Mouse (Mus musculus) ZHBTc4 (cell line): ENCODE results near the gene Zfp324.
A peak's percentile ranks its signal among the peaks of the same experiment; 100 is the strongest.

Experiments used
- DNase-seq: peaks from one replicate; pipeline ENCODE4 v3.0.0-alpha.2; 2011; ENCODE audit warnings: low read depth, low spot score

Gene Zfp324

GRCm38 (mm10) chr7:12966104-12966845 lies 637 bp downstream of the Zfp324 start:
- DNase-seq: peak; percentile 68

- DNase-seq: peak; percentile 63
Observed at GRCm38 (mm10) chr7:12970906-12971305, 5.3 kb downstream of the Zfp324 start.

- peak; percentile 99 for DNase-seq
Observed at GRCm38 (mm10) chr7:12977682-12978389, 12.2 kb downstream of the Zfp324 start, which contains the start of gene Zfp446. Gene Zfp446, plus strand, starts transcription at chr7:12977848.

GRCm38 (mm10) chr7:12978931-12979722 lies 13.5 kb downstream of the Zfp324 start:
- no peak for DNase-seq

- DNase-seq: peak; percentile 64
Observed at GRCm38 (mm10) chr7:12979776-12980175, 14.1 kb downstream of the Zfp324 start.

GRCm38 (mm10) chr7:12980291-12980690 lies 14.7 kb downstream of the Zfp324 start:
- peak; percentile 56 for DNase-seq

GRCm38 (mm10) chr7:12985724-12986123 lies 20.1 kb downstream of the Zfp324 start:
- DNase-seq: no peak

- DNase-seq: peak; percentile 76
Observed at GRCm38 (mm10) chr7:12986906-12987305, 21.3 kb downstream of the Zfp324 start.

GRCm38 (mm10) chr7:12987409-12988189 lies 22.0 kb downstream of the Zfp324 start:
- DNase-seq: no peak

GRCm38 (mm10) chr7:12992222-12992621 lies 26.6 kb downstream of the Zfp324 start:
- peak; percentile 78 for DNase-seq

- DNase-seq: no peak
Observed at GRCm38 (mm10) chr7:12993148-12993547, 27.5 kb downstream of the Zfp324 start.

- no peak for DNase-seq
Observed at GRCm38 (mm10) chr7:12995862-12996261, 30.2 kb downstream of the Zfp324 start.

- no peak for DNase-seq
Observed at GRCm38 (mm10) chr7:12997230-12997629, 31.6 kb downstream of the Zfp324 start.

- DNase-seq: no peak
Observed at GRCm38 (mm10) chr7:12998053-12998452, 32.4 kb downstream of the Zfp324 start, which contains the start of gene Slc27a5. Gene Slc27a5, minus strand, starts transcription at chr7:12998192.

- DNase-seq: no peak
Observed at GRCm38 (mm10) chr7:12998851-12999250, 33.2 kb downstream of the Zfp324 start, which contains the start of gene Trim28. Gene Trim28, plus strand, starts transcription at chr7:12999114.

- DNase-seq: no peak
Observed at GRCm38 (mm10) chr7:13001584-13001983, 35.9 kb downstream of the Zfp324 start.

- DNase-seq: peak; percentile 49
Observed at GRCm38 (mm10) chr7:13003380-13003779, 37.7 kb downstream of the Zfp324 start.

- peak; percentile 82 for DNase-seq
Observed at GRCm38 (mm10) chr7:13006011-13006410, 40.4 kb downstream of the Zfp324 start.

- DNase-seq: no peak
Observed at GRCm38 (mm10) chr7:13006531-13006930, 40.9 kb downstream of the Zfp324 start.

GRCm38 (mm10) chr7:13007341-13008092 lies 41.9 kb downstream of the Zfp324 start:
- DNase-seq: no peak
